Mouse (Mus musculus): Measurements from ENCODE around the gene Sh3kbp1. TPM values are rescaled to one million over a fixed set of nuclear protein-coding genes. Genes with fewer than 3 reads are reported as not detected.

The Sh3kbp1 gene
- total RNA-seq, 2 experiments from 2014 or later: 104 to 116 TPM

DNA sequence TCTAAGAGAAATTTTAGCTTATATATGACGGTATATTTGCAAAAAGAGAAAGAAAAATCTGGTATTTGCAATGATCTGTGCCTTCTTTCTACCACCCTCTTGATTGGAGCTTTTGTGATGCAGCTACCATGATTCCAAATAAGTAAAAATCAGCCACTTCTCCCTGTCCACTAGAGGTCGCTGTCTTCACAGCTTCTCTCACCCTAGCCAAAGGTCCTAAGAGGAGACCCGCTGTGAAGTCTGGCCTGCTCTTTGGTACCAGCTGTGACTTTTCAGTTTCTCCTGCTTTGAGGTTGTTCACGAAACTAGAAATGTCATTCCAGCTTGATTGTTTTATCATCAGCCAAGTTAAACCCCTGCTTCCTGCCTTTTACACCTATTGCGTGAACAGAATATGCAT is 346.7 kb downstream of the Sh3kbp1 start:
- DNase-seq: peak in 1 of 2 experiments; percentile 5
- intact Hi-C loops (cut with DNase I): loop anchor here (5.0 kb wide), 1 partner anchor 144 kb away; no protein-coding TSS in a partner anchor

DNA sequence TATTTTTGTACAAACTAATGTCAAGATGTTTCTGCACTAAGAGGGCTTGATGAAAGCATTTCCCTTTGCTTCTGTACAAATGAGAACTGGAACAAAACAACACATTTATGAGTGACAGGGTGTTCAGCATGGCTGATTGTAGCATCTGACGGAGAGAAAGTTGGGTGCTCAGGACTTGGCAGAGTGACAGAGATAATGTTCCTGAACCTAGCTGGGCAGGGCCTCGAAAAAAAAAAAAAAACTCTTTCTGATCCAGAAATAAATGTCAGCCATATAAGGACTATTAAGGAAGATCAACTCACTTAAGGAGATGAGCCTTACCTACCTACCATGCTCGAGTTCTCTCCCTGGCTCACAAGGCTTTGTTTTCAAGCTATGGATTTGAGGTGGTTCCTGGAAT is 349.2 kb downstream of the Sh3kbp1 start:
- intact Hi-C loops (cut with DNase I): no loop called here

DNA sequence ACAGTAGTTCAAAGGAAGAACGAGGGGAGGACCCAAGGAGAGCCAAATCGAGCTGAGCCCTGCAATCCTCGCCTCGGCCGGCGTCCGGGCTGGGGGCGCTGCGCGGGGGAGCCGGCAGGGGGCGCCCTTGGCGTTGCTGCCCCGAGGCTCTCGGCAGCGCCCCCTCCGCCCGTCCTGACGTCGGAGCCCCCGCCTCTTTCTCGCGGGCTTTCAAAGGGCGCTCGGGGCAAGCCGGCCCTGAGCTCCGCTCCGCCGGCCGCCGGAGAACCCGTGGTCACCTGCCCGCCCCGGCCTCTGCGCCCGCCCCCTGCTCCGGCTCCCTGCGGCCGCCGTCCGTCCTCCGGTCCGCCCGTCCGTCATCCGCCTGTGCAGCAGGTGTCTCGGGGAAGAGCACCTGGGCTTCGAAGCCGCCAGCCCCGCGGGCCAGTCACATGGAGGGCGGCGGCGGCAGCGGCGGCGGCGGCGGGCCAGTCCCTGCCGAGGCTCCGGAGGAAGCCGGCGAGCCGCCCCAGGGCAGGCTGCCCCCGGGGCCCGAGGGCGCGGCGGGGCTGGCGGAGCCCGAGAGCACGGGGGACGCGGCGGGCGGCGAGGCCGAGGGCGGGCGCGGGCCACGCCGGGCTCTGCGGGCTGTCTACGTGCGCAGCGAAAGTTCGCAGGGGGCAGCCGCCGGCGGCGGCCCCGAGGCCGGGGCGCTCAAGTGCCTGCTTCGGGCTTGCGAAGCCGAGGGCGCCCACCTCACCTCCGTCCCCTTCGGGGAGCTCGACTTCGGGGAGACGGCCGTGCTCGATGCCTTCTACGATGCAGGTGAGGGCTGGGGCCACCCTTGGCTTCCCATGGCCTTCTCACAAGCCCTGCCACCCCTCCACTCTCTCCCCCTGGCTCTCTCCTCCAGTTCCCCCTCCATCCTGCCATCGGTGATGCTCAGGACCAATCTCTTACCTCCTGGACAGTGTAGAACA is 361.2 kb downstream of the Sh3kbp1 start, which contains the start of gene Map3k15:
Map3k15 (plus strand) TSS at position 432 of the 959 bp plus-strand sequence.
- intact Hi-C loops (cut with DNase I): loop anchor here (5.0 kb wide), 1 partner anchor 129 kb away; no protein-coding TSS in a partner anchor
- DNase-seq: peak; percentile 50 to 61

More for the DNA sequence above, 349.2 kb downstream of the Sh3kbp1 start:
- no peak for DNase-seq

DNA sequence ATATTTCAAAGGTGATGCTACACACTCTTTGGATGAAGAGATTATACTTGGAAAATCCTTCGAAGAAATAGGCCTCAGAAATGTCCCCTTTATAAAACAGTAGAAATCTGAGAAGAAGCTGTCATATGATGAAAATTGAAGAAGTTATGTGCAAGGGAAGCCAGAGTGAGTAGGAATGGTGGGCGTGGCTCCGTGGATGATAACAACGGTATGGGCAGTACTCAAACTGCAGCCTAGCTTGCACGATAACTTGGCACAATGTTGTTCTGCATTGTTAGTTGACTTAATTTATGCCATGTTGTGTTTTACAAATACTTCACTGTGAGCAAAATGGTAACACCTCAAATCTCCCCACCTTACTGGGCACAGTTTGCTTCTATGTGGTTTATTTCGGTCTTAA is 368.7 kb downstream of the Sh3kbp1 start:
- intact Hi-C loops (cut with DNase I): no loop called here
- no peak for DNase-seq

Other genes starting within 250 kb of the Sh3kbp1 start
- under 1 TPM; 0.44 to 0.81 TPM for gene Map7d2, start 212.7 kb upstream of the Sh3kbp1 start, total RNA-seq (2021)
- 1 to 10 TPM; 3.0 to 4.1 TPM for gene Bclaf3, start 100.6 kb upstream of the Sh3kbp1 start, total RNA-seq (2021)

Data from heart, postnatal 36 days (tissue).